Comparison of ENCODE assay signal across 33 mouse cellular contexts in the genomic region with DNA sequence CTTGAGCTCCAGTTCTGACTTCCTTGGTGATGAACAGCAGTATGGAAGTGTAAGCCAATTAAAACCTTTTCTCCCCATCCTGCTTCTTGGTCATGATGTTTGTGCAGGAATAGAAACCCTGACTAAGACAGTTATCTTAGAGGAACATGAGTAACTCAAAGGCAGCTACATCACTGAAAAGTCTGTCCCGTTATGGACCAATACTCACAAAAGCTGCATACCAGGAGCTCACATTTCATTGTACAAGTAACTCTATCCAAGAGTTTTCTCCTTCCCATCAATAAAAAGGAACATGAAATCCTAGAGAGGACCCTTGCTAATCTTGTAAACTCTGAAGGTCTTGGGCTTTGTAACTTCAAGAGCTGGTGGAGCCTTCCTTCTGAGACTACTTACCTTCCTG.
"Had no signal": no experiment of that assay in that cellular context is flagged by ENCODE, and none has a peak within 500 bp of the region (broad histone marks: within the 10 kb centered on the region; RNA-seq: fewer than 3 reads in every experiment).

No protein-coding gene starts in this region.

- H3K9ac ChIP-seq: limb, embryonic 12.5 days; limb, embryonic 13.5 days; limb, embryonic 15.5 days; liver, embryonic 12.5 days; liver, embryonic 13.5 days; liver, embryonic 14.5 days; liver, embryonic 15.5 days; liver, postnatal 0 days; lung, embryonic 14.5 days; lung, embryonic 15.5 days; midbrain, embryonic 12.5 days; midbrain, embryonic 13.5 days; midbrain, embryonic 15.5 days; neural tube, embryonic 12.5 days; neural tube, embryonic 13.5 days had no signal

- ATAC-seq: liver, embryonic 12.5 days; liver, postnatal 0 days; lung, postnatal 0 days; midbrain, embryonic 13.5 days; midbrain, embryonic 15.5 days; midbrain, embryonic 16.5 days had no signal

- H3K27me3 ChIP-seq: limb, embryonic 12.5 days; limb, embryonic 13.5 days; limb, embryonic 15.5 days; liver, embryonic 12.5 days; liver, embryonic 13.5 days; liver, embryonic 15.5 days; lung, embryonic 15.5 days; megakaryocyte, embryonic 14.5 days; midbrain, embryonic 12.5 days; midbrain, embryonic 13.5 days; midbrain, embryonic 15.5 days; neural tube, embryonic 12.5 days; neural tube, embryonic 13.5 days had no signal

- H3K4me2 ChIP-seq: limb, embryonic 12.5 days; limb, embryonic 13.5 days; limb, embryonic 15.5 days; liver, embryonic 11.5 days; liver, embryonic 12.5 days; liver, embryonic 13.5 days; liver, embryonic 15.5 days; lung, embryonic 14.5 days; lung, embryonic 15.5 days; midbrain, embryonic 11.5 days; midbrain, embryonic 12.5 days; midbrain, embryonic 13.5 days; midbrain, embryonic 15.5 days; neural tube, embryonic 12.5 days; neural tube, embryonic 13.5 days had no signal

- H3K4me3 ChIP-seq: limb, embryonic 10.5 days; limb, embryonic 12.5 days; limb, embryonic 13.5 days; limb, embryonic 15.5 days; liver, embryonic 12.5 days; liver, embryonic 13.5 days; liver, embryonic 15.5 days; lung, embryonic 15.5 days; megakaryocyte, embryonic 14.5 days; midbrain, embryonic 10.5 days; midbrain, embryonic 12.5 days; midbrain, embryonic 13.5 days; midbrain, embryonic 15.5 days; myocyte; neural tube, embryonic 12.5 days; neural tube, embryonic 13.5 days had no signal

- H3K9me3 ChIP-seq: limb, embryonic 10.5 days; limb, embryonic 12.5 days; limb, embryonic 13.5 days; limb, embryonic 15.5 days; liver, embryonic 12.5 days; liver, embryonic 13.5 days; liver, embryonic 15.5 days; lung, embryonic 15.5 days; megakaryocyte, embryonic 14.5 days; midbrain, embryonic 10.5 days; midbrain, embryonic 12.5 days; midbrain, embryonic 13.5 days; midbrain, embryonic 15.5 days; neural tube, embryonic 12.5 days; neural tube, embryonic 13.5 days had no signal

- H3K27ac ChIP-seq: limb, embryonic 10.5 days; limb, embryonic 12.5 days; limb, embryonic 13.5 days; limb, embryonic 15.5 days; liver, embryonic 12.5 days; liver, embryonic 13.5 days; liver, embryonic 14.5 days; liver, embryonic 15.5 days; lung, embryonic 15.5 days; macrophage; midbrain, embryonic 10.5 days; midbrain, embryonic 12.5 days; midbrain, embryonic 13.5 days; midbrain, embryonic 15.5 days; neural tube, embryonic 12.5 days; neural tube, embryonic 13.5 days had no signal

- DNase-seq: left cerebral cortex, postnatal 4 days; liver; liver, embryonic 13.5 days; liver, postnatal 0 days; lung, adult 18-20 months; lung, adult 2 months; lung, embryonic 14.5 days; lung, postnatal 10 days; lung, postnatal 14 days; lung, postnatal 36 days; lung, postnatal 4 days; midbrain, embryonic 14.5 days had no signal

- H3K36me3 ChIP-seq: limb, embryonic 10.5 days; limb, embryonic 12.5 days; limb, embryonic 13.5 days; limb, embryonic 15.5 days; liver, embryonic 12.5 days; liver, embryonic 13.5 days; liver, embryonic 15.5 days; lung, embryonic 15.5 days; midbrain, embryonic 10.5 days; midbrain, embryonic 12.5 days; midbrain, embryonic 13.5 days; midbrain, embryonic 15.5 days; neural tube, embryonic 12.5 days; neural tube, embryonic 13.5 days had no signal

- H3K4me1 ChIP-seq: limb, embryonic 10.5 days; limb, embryonic 12.5 days; limb, embryonic 13.5 days; limb, embryonic 15.5 days; liver, embryonic 12.5 days; liver, embryonic 13.5 days; liver, embryonic 15.5 days; lung, embryonic 15.5 days; megakaryocyte, embryonic 14.5 days; midbrain, embryonic 10.5 days; midbrain, embryonic 12.5 days; midbrain, embryonic 13.5 days; midbrain, embryonic 15.5 days; neural tube, embryonic 12.5 days; neural tube, embryonic 13.5 days had no signal
